Mouse (Mus musculus) heart, postnatal 14 days (tissue): Measurements from ENCODE around the gene Fkbp9. TPM values are rescaled to one million over a fixed set of nuclear protein-coding genes. Genes with fewer than 3 reads are reported as not detected.

Experiments
- DNase-seq, 2 experiments: peaks; one replicate each; pipeline ENCODE4 v3.0.0; 2021 to 2022
- intact Hi-C: fragments of 180-260 bp; cut with DNase I; formaldehyde crosslinking; loops from one replicate; pipeline ENCODE4 v1.15.1; 2025
- total RNA-seq, 2 experiments: library from RNA; stranded (reverse); gene quantifications; 2 replicates each; pipeline ENCODE4 v1.2.3; 2021

Fkbp9 gene
- total RNA-seq, 2 experiments from 2014 or later = 92.1 to 95.0 TPM

- peak; percentile 96 for DNase-seq
- intact Hi-C loops = loop anchor here (5.0 to 10.0 kb wide), 2 partner anchors 207 to 611 kb away; partner anchors contain the start of gene Ppm1k
These were observed 92.2 kb downstream of the Fkbp9 start, which contains the start of the genes Nt5c3 and Vmn1r4 for GRCm38 (mm10) chr6:56923726-56924707. Gene Nt5c3, minus strand, starts transcription at chr6:56923932. Gene Vmn1r4, plus strand, starts transcription at chr6:56924015.

Other genes starting within 250 kb of the Fkbp9 start
- gene Lsm5, start 127.3 kb upstream of the Fkbp9 start, total RNA-seq = 10 to 100 TPM; 14.4 to 15.8 TPM
- 1 to 10 TPM; 7.5 to 8.7 TPM for gene Avl9, start 117.2 kb upstream of the Fkbp9 start, total RNA-seq
- gene Kbtbd2, start 34.2 kb upstream of the Fkbp9 start, total RNA-seq = 10 to 100 TPM; 30.4 to 35.4 TPM
- 10 to 100 TPM; 69.8 to 74.9 TPM for gene Nt5c3, start 91.9 kb downstream of the Fkbp9 start, total RNA-seq
- under 1 TPM; 0.10 to 0.12 TPM for gene Vmn1r4, start 92.0 kb downstream of the Fkbp9 start, total RNA-seq
- not detected for gene Vmn1r5, start 138.2 kb downstream of the Fkbp9 start, total RNA-seq
- not detected for gene Vmn1r6, start 165.2 kb downstream of the Fkbp9 start, total RNA-seq
- not detected for gene Vmn1r7, start 193.3 kb downstream of the Fkbp9 start, total RNA-seq
- gene Vmn1r8, start 200.2 kb downstream of the Fkbp9 start, total RNA-seq = not detected
- not detected for gene Vmn1r9, start 234.7 kb downstream of the Fkbp9 start, total RNA-seq